In the genomic region with DNA sequence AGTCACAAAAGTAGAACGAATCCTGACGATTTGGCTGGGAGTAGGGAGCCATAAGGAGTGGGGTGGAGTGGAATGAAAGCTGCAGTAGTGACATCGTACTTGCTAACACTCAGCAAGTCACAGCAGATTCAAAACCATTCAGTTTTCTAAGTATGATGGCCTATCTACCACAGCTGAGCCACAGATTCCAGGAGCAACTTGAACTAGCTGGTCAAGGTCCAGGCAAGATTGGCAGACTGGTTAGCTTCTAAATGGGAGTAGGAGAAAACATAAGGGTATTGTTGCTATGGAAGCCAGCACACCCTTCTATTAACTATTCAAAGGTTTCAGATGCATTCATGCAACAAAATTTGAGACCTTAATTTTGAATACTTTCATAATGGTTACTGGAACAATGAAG, we compare ENCODE assay signal across 15 mouse cellular contexts. TPM values are rescaled to one million over a fixed set of nuclear protein-coding genes. Genes with fewer than 3 reads are reported as not detected.
DNase-seq lines count a peak whose midpoint lies in the region; ATAC-seq lines count a peak whose summit lies in the region.
"Had no signal": no experiment of that assay in that cellular context is flagged by ENCODE, and none has a peak within 500 bp of the region (broad histone marks: within the 10 kb centered on the region; RNA-seq: fewer than 3 reads in every experiment).

No protein-coding gene starts in this region.

- no peak overlapping the region for H3K4me3 ChIP-seq in kidney, embryonic 16.5 days (ENCODE audit: low read length)
- H3K4me3 ChIP-seq in embryonic facial prominence, embryonic 14.5 days (ENCODE audit: low read depth, low read length), result no peak overlapping the region
- H3K4me3 ChIP-seq in heart, embryonic 15.5 days, result peak overlapping the region; percentile 80
- H3K4me3 ChIP-seq in liver, embryonic 11.5 days (ENCODE audit: low read depth, low read length), result no peak overlapping the region
- H3K4me3 ChIP-seq: midbrain, embryonic 12.5 days had no signal

- H3K27ac ChIP-seq in kidney, embryonic 16.5 days (ENCODE audit: low read length), result no peak overlapping the region
- no peak overlapping the region for H3K27ac ChIP-seq in embryonic facial prominence, embryonic 14.5 days (replicated peaks; ENCODE audit: low read depth, low read length)
- H3K27ac ChIP-seq in heart, embryonic 15.5 days, result no peak overlapping the region
- H3K27ac ChIP-seq in liver, embryonic 11.5 days (ENCODE audit: low read depth, low read length), result no peak overlapping the region
- H3K27ac ChIP-seq: kidney, postnatal 0 days; midbrain, embryonic 12.5 days; neural tube, embryonic 13.5 days had no signal

- ATAC-seq in kidney, embryonic 16.5 days (ENCODE audit: low FRiP score, low TSS enrichment), result no peak
- no peak for ATAC-seq in embryonic facial prominence, embryonic 14.5 days (ENCODE audit: low read depth)
- no peak for ATAC-seq in heart, embryonic 15.5 days (replicated peaks; ENCODE audit: insufficient number of reproducible peaks, insufficient read depth, low FRiP score, low read depth)
- no peak for ATAC-seq in liver, embryonic 11.5 days (replicated peaks; ENCODE audit: low FRiP score)
- ATAC-seq: forebrain, postnatal 0 days had no signal

- H3K9ac ChIP-seq in kidney, embryonic 16.5 days (replicated peaks; ENCODE audit: low read length), result no peak overlapping the region
- H3K9ac ChIP-seq in embryonic facial prominence, embryonic 14.5 days (ENCODE audit: low read depth, low read length), result no peak overlapping the region
- H3K9ac ChIP-seq in heart, embryonic 15.5 days, result 0 out of 2 replicates have a peak overlapping the region, but pooled peaks have one; percentile 97
- no peak overlapping the region for H3K9ac ChIP-seq in liver, embryonic 11.5 days (ENCODE audit: low read depth, low read length)
- H3K9ac ChIP-seq: forebrain, postnatal 0 days; lung, embryonic 14.5 days; midbrain, embryonic 12.5 days had no signal

- H3K27me3 ChIP-seq in kidney, embryonic 16.5 days (ENCODE audit: insufficient read depth, low read length), result no peaks in the 10 kb centered on the region
- H3K27me3 ChIP-seq in embryonic facial prominence, embryonic 14.5 days (replicated peaks; ENCODE audit: control insufficient read depth, insufficient read depth, low read length), result no peaks in the 10 kb centered on the region
- H3K27me3 ChIP-seq in heart, embryonic 15.5 days, result no peaks in the 10 kb centered on the region
- no peaks in the 10 kb centered on the region for H3K27me3 ChIP-seq in liver, embryonic 11.5 days (replicated peaks; ENCODE audit: control insufficient read depth, insufficient read depth, low read length)
- H3K27me3 ChIP-seq: midbrain, embryonic 12.5 days; neural tube, embryonic 13.5 days had no signal

- H3K4me1 ChIP-seq in kidney, embryonic 16.5 days (ENCODE audit: insufficient read depth, low read length), result peaks cover 13% of the 10 kb centered on the region
- H3K4me1 ChIP-seq in embryonic facial prominence, embryonic 14.5 days (ENCODE audit: control insufficient read depth, insufficient read depth, low read length), result peaks cover 12% of the 10 kb centered on the region
- peaks cover 22% of the 10 kb centered on the region for H3K4me1 ChIP-seq in heart, embryonic 15.5 days (replicated peaks)
- peaks cover 15% of the 10 kb centered on the region for H3K4me1 ChIP-seq in liver, embryonic 11.5 days (replicated peaks; ENCODE audit: control insufficient read depth, insufficient read depth, low read length)

- H3K9me3 ChIP-seq in kidney, embryonic 16.5 days (ENCODE audit: low read length), result no peaks in the 10 kb centered on the region
- no peaks in the 10 kb centered on the region for H3K9me3 ChIP-seq in embryonic facial prominence, embryonic 14.5 days (ENCODE audit: control insufficient read depth, low read length)
- H3K9me3 ChIP-seq in heart, embryonic 15.5 days (replicated peaks), result no peaks in the 10 kb centered on the region
- no peaks in the 10 kb centered on the region for H3K9me3 ChIP-seq in liver, embryonic 11.5 days (ENCODE audit: control insufficient read depth, low read length)
- H3K9me3 ChIP-seq: midbrain, embryonic 12.5 days; neural tube, embryonic 13.5 days had no signal

- peaks cover 24% of the 10 kb centered on the region for H3K36me3 ChIP-seq in kidney, embryonic 16.5 days (ENCODE audit: insufficient read depth, low read length)
- H3K36me3 ChIP-seq in embryonic facial prominence, embryonic 14.5 days (ENCODE audit: control insufficient read depth, insufficient read depth, low read length), result peaks cover 43% of the 10 kb centered on the region
- H3K36me3 ChIP-seq in heart, embryonic 15.5 days, result peaks cover 25% of the 10 kb centered on the region
- H3K36me3 ChIP-seq in liver, embryonic 11.5 days (ENCODE audit: control insufficient read depth, insufficient read depth, low read length), result peaks cover 26% of the 10 kb centered on the region

- H3K4me2 ChIP-seq in kidney, embryonic 16.5 days (replicated peaks; ENCODE audit: low read depth, low read length), result no peak overlapping the region
- 0 out of 2 replicates have a peak overlapping the region, but pooled peaks have one; percentile 3 for H3K4me2 ChIP-seq in embryonic facial prominence, embryonic 14.5 days (ENCODE audit: low read depth, low read length)
- H3K4me2 ChIP-seq in heart, embryonic 15.5 days, result peak overlapping the region; percentile 66
- peak overlapping the region; percentile 93; the same call in 1 of the 2 replicates for H3K4me2 ChIP-seq in liver, embryonic 11.5 days
- H3K4me2 ChIP-seq: midbrain, embryonic 12.5 days had no signal

- DNase-seq in kidney, adult 18-20 months, result peak; percentile 44
- DNase-seq in embryonic facial prominence, embryonic 14.5 days (ENCODE audit: low spot score), result no peak
- no peak for DNase-seq in liver, embryonic 11.5 days (ENCODE audit: low spot score)
- no peak for DNase-seq in cerebellum, postnatal 10 days
- no peak for DNase-seq in adrenal gland, adult (ENCODE audit: inconsistent age in 2 of 2, low spot score in 1 of 2)
- DNase-seq in neural tube, embryonic 10.5 days (ENCODE audit: extremely low spot score, low spot score), result no peak
- DNase-seq: cerebellum, postnatal 25 days; forebrain, postnatal 0 days; lung, embryonic 14.5 days; retina, postnatal 1 day had no signal

- WGBS in kidney, embryonic 16.5 days, result 89% methylated on average over 3 of the region's 3 CpGs
- 83% methylated on average over 3 of the region's 3 CpGs for WGBS in embryonic facial prominence, embryonic 14.5 days
- 55% methylated on average over 3 of the region's 3 CpGs for WGBS in heart, embryonic 15.5 days
- 85% methylated on average over 3 of the region's 3 CpGs for WGBS in liver, embryonic 11.5 days

RNA-seq across cellular contexts. Expression of a gene that starts 2.2 kb away (rescaled TPM):
- 1,146 and 1,154 TPM in 2 replicates for polyA plus RNA-seq in kidney, embryonic 16.5 days (2015; fragmentation: Nextera tagmentation; extraction: Ambion mirVana)
- polyA plus RNA-seq in embryonic facial prominence, embryonic 14.5 days (2014; fragmentation: Nextera tagmentation; extraction: Ambion mirVana), result 1,191 and 1,453 TPM in 2 replicates
- polyA plus RNA-seq in heart, embryonic 15.5 days (2015; fragmentation: Nextera tagmentation; extraction: Ambion mirVana), result 1,922 and 3,380 TPM in 2 replicates
- 1,203 and 1,215 TPM in 2 replicates for polyA plus RNA-seq in liver, embryonic 11.5 days (2014; fragmentation: Nextera tagmentation; extraction: Ambion mirVana)

RNA-seq across cellular contexts. Expression of a gene that starts 2.3 kb away (rescaled TPM):
- 9.3 and 10.3 TPM in 2 replicates for polyA plus RNA-seq in kidney, embryonic 16.5 days (2015; fragmentation: Nextera tagmentation; extraction: Ambion mirVana)
- polyA plus RNA-seq in embryonic facial prominence, embryonic 14.5 days (2014; fragmentation: Nextera tagmentation; extraction: Ambion mirVana), result 9.2 and 10.1 TPM in 2 replicates
- 4.6 and 5.2 TPM in 2 replicates for polyA plus RNA-seq in heart, embryonic 15.5 days (2015; fragmentation: Nextera tagmentation; extraction: Ambion mirVana)
- 18.4 and 18.8 TPM in 2 replicates for polyA plus RNA-seq in liver, embryonic 11.5 days (2014; fragmentation: Nextera tagmentation; extraction: Ambion mirVana)

RNA-seq across cellular contexts. Expression of a gene that starts 20.7 kb away (rescaled TPM):
- 4.3 and 4.5 TPM in 2 replicates for polyA plus RNA-seq in kidney, embryonic 16.5 days (2015; fragmentation: Nextera tagmentation; extraction: Ambion mirVana)
- 6.6 and 7.7 TPM in 2 replicates for polyA plus RNA-seq in embryonic facial prominence, embryonic 14.5 days (2014; fragmentation: Nextera tagmentation; extraction: Ambion mirVana)
- 2.6 and 3.2 TPM in 2 replicates for polyA plus RNA-seq in heart, embryonic 15.5 days (2015; fragmentation: Nextera tagmentation; extraction: Ambion mirVana)
- 9.0 TPM in 2 replicates for polyA plus RNA-seq in liver, embryonic 11.5 days (2014; fragmentation: Nextera tagmentation; extraction: Ambion mirVana)

RNA-seq across cellular contexts. Expression of a gene that starts 37.5 kb away (rescaled TPM):
- polyA plus RNA-seq in kidney, embryonic 16.5 days (2015; fragmentation: Nextera tagmentation; extraction: Ambion mirVana), result 20.2 and 25.6 TPM in 2 replicates
- 13.9 and 17.8 TPM in 2 replicates for polyA plus RNA-seq in embryonic facial prominence, embryonic 14.5 days (2014; fragmentation: Nextera tagmentation; extraction: Ambion mirVana)
- polyA plus RNA-seq in heart, embryonic 15.5 days (2015; fragmentation: Nextera tagmentation; extraction: Ambion mirVana), result 6.8 and 7.8 TPM in 2 replicates
- 28.6 and 32.9 TPM in 2 replicates for polyA plus RNA-seq in liver, embryonic 11.5 days (2014; fragmentation: Nextera tagmentation; extraction: Ambion mirVana)

RNA-seq across cellular contexts. Expression of a gene that starts 49.9 kb away (rescaled TPM):
- 8.5 and 8.7 TPM in 2 replicates for polyA plus RNA-seq in kidney, embryonic 16.5 days (2015; fragmentation: Nextera tagmentation; extraction: Ambion mirVana)
- 4.3 and 4.9 TPM in 2 replicates for polyA plus RNA-seq in embryonic facial prominence, embryonic 14.5 days (2014; fragmentation: Nextera tagmentation; extraction: Ambion mirVana)
- 4.6 and 6.5 TPM in 2 replicates for polyA plus RNA-seq in heart, embryonic 15.5 days (2015; fragmentation: Nextera tagmentation; extraction: Ambion mirVana)
- 1.2 and 1.5 TPM in 2 replicates for polyA plus RNA-seq in liver, embryonic 11.5 days (2014; fragmentation: Nextera tagmentation; extraction: Ambion mirVana)
